Mouse (Mus musculus) limb, embryonic 14.5 days (tissue): ENCODE data around the gene Rhog. TPM values are rescaled to one million over a fixed set of nuclear protein-coding genes. Genes with fewer than 3 reads are reported as not detected.

ENCODE experiments used
- ATAC-seq: fragments of 200-750 bp; cut with Nextera tagmentation; 2 replicates; pipeline ENCODE4 v1.8.0; 2017; ENCODE audit warnings: low read depth, moderate number of reproducible peaks, moderate TSS enrichment; ENCODE audit not compliant: low FRiP score
- DNase-seq: peaks from one replicate; pipeline ENCODE4 v3.0.0-alpha.2; 2015; ENCODE audit warnings: low spot score
- H3K27ac ChIP-seq: fragments of 300-500 bp; sonication (generic); replicated peaks from 2 replicates; pipeline ENCODE4 v1.5.1; 2014; ENCODE audit warnings: low read depth, mild to moderate bottlenecking, low read length, moderate library complexity, mixed read lengths
- H3K27me3 ChIP-seq: fragments of 300-500 bp; sonication (generic); 2 replicates; pipeline ENCODE4 v1.6.1; 2014; ENCODE audit warnings: low read length, mixed read lengths; ENCODE audit not compliant: control insufficient read depth, insufficient read depth
- H3K36me3 ChIP-seq: fragments of 300-500 bp; sonication (generic); 2 replicates; pipeline ENCODE4 v1.6.1; 2014; ENCODE audit warnings: mild to moderate bottlenecking, low read length, moderate library complexity, mixed read lengths; ENCODE audit not compliant: control insufficient read depth, insufficient read depth
- H3K4me1 ChIP-seq: fragments of 300-500 bp; sonication (generic); 2 replicates; pipeline ENCODE4 v1.6.1; 2014; ENCODE audit warnings: antibody characterized with exemption, low read length, mixed read lengths; ENCODE audit not compliant: control insufficient read depth, insufficient read depth
- H3K4me2 ChIP-seq: fragments of 300-500 bp; sonication (generic); replicated peaks from 2 replicates; pipeline ENCODE4 v1.6.1; 2014; ENCODE audit warnings: low read depth, mild to moderate bottlenecking, low read length, moderate library complexity; ENCODE audit not compliant: severe bottlenecking
- H3K4me3 ChIP-seq: fragments of 300-500 bp; sonication (generic); replicated peaks from 2 replicates; pipeline ENCODE4 v1.5.1; 2014; ENCODE audit warnings: low read length
- H3K9ac ChIP-seq: fragments of 300-500 bp; sonication (generic); 2 replicates; pipeline ENCODE4 v1.6.1; 2014; ENCODE audit warnings: mild to moderate bottlenecking, low read depth, low read length, moderate library complexity; ENCODE audit not compliant: severe bottlenecking
- H3K9me3 ChIP-seq: fragments of 300-500 bp; sonication (generic); 2 replicates; pipeline ENCODE4 v1.6.1; 2016; ENCODE audit warnings: low read length; ENCODE audit not compliant: control insufficient read depth
- POLR2A ChIP-seq: fragments of 200-500 bp; IDR thresholded peaks from 2 replicates; pipeline ENCODE4 v1.8.0; 2012; ENCODE audit warnings: inconsistent platforms, mild to moderate bottlenecking, moderate library complexity, borderline replicate concordance; ENCODE audit not compliant: insufficient read depth, insufficient read length; ENCODE audit errors: extremely low read depth
- WGBS: fragments of 180-500 bp; shearing (Covaris S2); extraction: QIAGEN DNeasy Blood & Tissue Kit; methylation state at CpG from one replicate; pipeline ENCODE4 v1.1.7; 2014; 5-methylcytosine and 5-hydroxymethylcytosine counted together
- polyA plus RNA-seq, 2 experiments: library from polyadenylated mRNA; depleted of rRNA in 1 of 2; stranded (reverse) in 1 of 2; unstranded in 1 of 2; fragments of >200 nt; fragmentation: Nextera tagmentation in 1 of 2; extraction: Ambion mirVana in 1 of 2; gene quantifications; 2 replicates each; pipeline versions ENCODE4 v1.2.1 to v1.2.3; 2012 to 2014

Gene Rhog
- polyA plus RNA-seq, 2 experiments: 48.7 to 73.7 TPM

- no peak for ATAC-seq
- H3K36me3 ChIP-seq: peaks cover 28% of the 10 kb centered on the region
- no peak for TF ChIP-seq POLR2A
- no peak overlapping the region for H3K9ac ChIP-seq
- 89% methylated on average over 4 of the region's 4 CpGs for WGBS
- no peak overlapping the region for H3K4me2 ChIP-seq
- H3K4me3 ChIP-seq: no peak overlapping the region
- no peak for DNase-seq
- no peak overlapping the region for H3K27ac ChIP-seq
- H3K9me3 ChIP-seq: no peaks in the 10 kb centered on the region
- H3K27me3 ChIP-seq: no peaks in the 10 kb centered on the region
- H3K4me1 ChIP-seq: no peaks in the 10 kb centered on the region
These were observed 27.7 kb downstream of the Rhog start for GRCm38 (mm10) chr7:102228049-102228670.

GRCm38 (mm10) chr7:102226051-102226450 lies 29.8 kb downstream of the Rhog start:
- no peak overlapping the region for H3K4me2 ChIP-seq
- DNase-seq (no peak), ATAC-seq (no peak)
- H3K27ac ChIP-seq: no peak overlapping the region
- WGBS: 92% methylated on average over 6 of the region's 6 CpGs
- no peaks in the 10 kb centered on the region for H3K4me1 ChIP-seq
- no peaks in the 10 kb centered on the region for H3K9me3 ChIP-seq
- H3K4me3 ChIP-seq: no peak overlapping the region
- peaks cover 18% of the 10 kb centered on the region for H3K36me3 ChIP-seq
- no peak for TF ChIP-seq POLR2A
- no peaks in the 10 kb centered on the region for H3K27me3 ChIP-seq
- no peak overlapping the region for H3K9ac ChIP-seq

- Histone ChIP-seq H3K4me2 (peak overlapping the region; percentile 79; the same call in 1 of the 2 replicates), H3K36me3 (peaks cover 11% of the 10 kb centered on the region), H3K9ac (no peak overlapping the region), H3K4me3 (no peak overlapping the region), H3K27me3 (no peaks in the 10 kb centered on the region), H3K9me3 (no peaks in the 10 kb centered on the region), H3K4me1 (no peaks in the 10 kb centered on the region), H3K27ac (no peak overlapping the region)
- no peak for TF ChIP-seq POLR2A
- ATAC-seq (no peak), DNase-seq (no peak)
- WGBS: 82% methylated on average over 5 of the region's 5 CpGs
These were observed 31.7 kb downstream of the Rhog start for GRCm38 (mm10) chr7:102223883-102224738.

GRCm38 (mm10) chr7:102222830-102223556 lies 32.9 kb downstream of the Rhog start:
- peak; percentile 87 for ATAC-seq
- 0 out of 2 replicates have a peak, but pooled peaks have one; percentile 47 for TF ChIP-seq POLR2A

GRCm38 (mm10) chr7:102222336-102222735 lies 33.5 kb downstream of the Rhog start:
- Histone ChIP-seq H3K27ac (peak overlapping the region; percentile 50; the same call in 1 of the 2 replicates), H3K4me2 (peak overlapping the region; percentile 79)
- peak; percentile 77 for ATAC-seq

More at GRCm38 (mm10) chr7:102222830-102223556, 32.9 kb downstream of the Rhog start:
- WGBS: under 1% methylated on average over 28 of the region's 31 CpGs
- Histone ChIP-seq H3K9me3 (no peaks in the 10 kb centered on the region), H3K9ac (peak overlapping the region; percentile 68), H3K4me1 (no peaks in the 10 kb centered on the region), H3K27ac (peak overlapping the region; percentile 50; the same call in 1 of the 2 replicates), H3K4me3 (peak overlapping the region; percentile 55), H3K27me3 (no peaks in the 10 kb centered on the region), H3K36me3 (peaks cover 9% of the 10 kb centered on the region), H3K4me2 (peak overlapping the region; percentile 79)
- peak; percentile 82 for DNase-seq

More at GRCm38 (mm10) chr7:102222336-102222735, 33.5 kb downstream of the Rhog start:
- DNase-seq: peak; percentile 70
- Histone ChIP-seq H3K9me3 (no peaks in the 10 kb centered on the region), H3K4me3 (peak overlapping the region; percentile 55), H3K9ac (peak overlapping the region; percentile 68), H3K27me3 (no peaks in the 10 kb centered on the region), H3K4me1 (no peaks in the 10 kb centered on the region), H3K36me3 (peaks cover 5% of the 10 kb centered on the region)
- under 1% methylated on average over 10 of the region's 13 CpGs for WGBS
- TF ChIP-seq POLR2A: no peak
